Mouse (Mus musculus) erythroblast, embryonic 14.5 days (primary cell): ENCODE results near the gene Ccdc186.

Source experiments
- GATA1 ChIP-seq: IDR thresholded peaks from 2 replicates; pipeline ENCODE4 v1.6.1; 2012; ENCODE audit warnings: low read length, inconsistent platforms, mixed read lengths
- TAL1 ChIP-seq: IDR thresholded peaks from 3 replicates; pipeline ENCODE4 v1.6.1; 2012; ENCODE audit warnings: low read length, inconsistent platforms, mixed read lengths

GRCm38 (mm10) chr19:56756412-56756811, 65.6 kb downstream of the Ccdc186 start:
- no peak for TF ChIP-seq TAL1
- no peak for TF ChIP-seq GATA1
